Mouse (Mus musculus): ENCODE measurements at regions not wholly inside any gene's neighbourhood (a gene's known extent, or its start where the extent isn't known, plus 50 kb on each side); places are given as distances from the start of the nearest gene placed in this dataset.
A peak's percentile ranks its signal among the peaks of the same experiment; 100 is the strongest.

DNA sequence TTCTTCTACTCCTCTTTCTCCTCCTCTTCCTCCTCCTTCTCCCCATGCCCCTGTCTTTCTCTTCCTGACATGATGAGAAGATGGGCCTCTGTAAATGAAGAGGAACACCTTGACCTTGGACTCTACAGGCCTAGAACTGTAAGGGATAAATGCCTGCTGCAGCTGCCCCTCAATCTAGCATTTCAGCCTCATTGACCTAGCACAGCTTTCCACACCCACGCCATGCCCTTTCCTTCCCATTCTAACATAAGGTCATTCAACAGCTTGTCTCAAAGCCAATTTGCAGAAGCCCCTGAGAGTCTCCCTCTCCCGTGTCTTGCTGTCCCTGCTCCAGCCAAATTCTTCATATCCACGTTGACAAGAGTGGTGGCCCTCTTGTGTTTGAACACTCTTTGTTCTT is 63.8 kb upstream of the Dscam start:
- DNase-seq (ENCODE audit: low spot score): no peak

DNA sequence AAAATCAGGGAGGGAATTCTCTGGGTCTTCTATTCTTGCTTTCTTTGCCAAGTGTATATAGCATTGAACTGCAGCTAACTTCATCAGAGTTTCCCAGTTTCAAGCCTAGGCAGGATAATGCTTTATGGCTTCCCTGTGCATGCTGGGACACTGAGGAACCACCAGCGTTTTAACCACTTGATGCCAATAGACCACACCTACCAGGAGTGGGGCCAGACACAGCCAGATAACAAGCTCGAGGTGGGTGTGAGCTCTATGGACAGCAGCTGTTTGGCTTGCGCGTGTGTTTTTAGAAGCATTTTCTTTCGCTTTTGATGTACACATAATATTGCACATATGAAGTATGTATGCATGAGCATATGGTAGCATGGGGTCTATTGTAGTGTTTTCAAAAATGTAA is 69.1 kb upstream of the Dscam start:
- no peak for DNase-seq (ENCODE audit: low spot score)

DNA sequence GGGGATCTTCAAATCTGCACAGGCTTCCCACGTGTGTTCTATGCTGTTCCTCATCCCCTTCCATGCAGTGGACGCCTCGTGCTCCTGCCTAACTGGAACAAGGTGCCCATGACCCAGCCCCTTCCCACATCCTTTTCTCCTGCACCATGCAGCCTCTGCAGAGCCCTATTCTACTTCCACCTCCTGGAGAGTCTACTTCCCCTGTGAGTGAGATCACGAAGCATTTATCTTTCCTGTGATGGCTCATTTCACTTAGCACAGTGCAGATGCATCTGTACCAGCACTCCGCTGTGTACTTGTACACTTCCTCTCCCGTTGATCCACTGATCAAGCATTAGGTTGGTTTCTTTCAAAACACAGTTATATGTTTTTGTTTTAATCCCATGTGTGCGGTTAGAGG is 69.5 kb upstream of the Dscam start:
- DNase-seq (ENCODE audit: low spot score): no peak

DNA sequence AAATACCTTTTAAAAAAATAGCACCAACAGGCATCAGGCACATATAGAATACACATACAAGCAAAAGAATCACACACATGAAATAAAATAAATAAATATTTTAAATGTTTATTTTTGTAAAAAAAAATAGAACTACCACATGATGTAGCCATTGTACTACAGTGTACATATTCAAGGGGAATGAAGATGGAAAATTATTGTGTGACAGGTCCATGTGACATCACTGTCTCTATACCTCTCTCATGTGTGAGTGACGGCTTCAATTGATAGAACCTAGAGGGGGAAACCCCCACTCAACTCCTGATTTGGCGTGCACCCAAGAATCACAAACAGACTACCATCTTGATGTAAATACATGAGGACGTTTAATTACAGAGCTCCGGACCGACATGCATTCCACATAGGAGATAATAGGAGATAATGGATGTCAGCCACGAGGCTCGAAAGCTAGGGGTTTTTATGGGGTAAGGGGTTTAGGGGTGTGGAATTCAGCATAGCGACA is 70.4 kb upstream of the Dscam start:
- no peak for DNase-seq (ENCODE audit: low spot score)

DNA sequence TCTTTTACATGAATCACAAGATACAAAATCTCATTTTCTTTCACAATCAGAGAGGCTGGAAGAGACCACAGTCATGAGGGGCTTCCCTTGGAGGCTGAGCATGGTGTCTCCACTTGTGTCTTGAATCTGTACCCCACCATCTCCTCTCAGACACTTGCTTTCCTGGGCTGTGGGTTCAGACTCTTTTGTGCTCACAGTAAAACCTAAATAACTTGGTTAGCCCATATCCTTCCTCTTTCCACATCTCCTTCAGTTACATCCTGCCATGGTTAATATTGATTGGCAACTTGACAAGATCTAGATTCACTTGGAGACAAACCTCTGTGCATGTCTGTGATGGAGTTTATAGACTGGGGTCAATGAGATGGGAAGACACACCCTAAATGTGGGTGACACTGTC is 71.1 kb upstream of the Dscam start:
- no peak for DNase-seq (ENCODE audit: low spot score)

DNA sequence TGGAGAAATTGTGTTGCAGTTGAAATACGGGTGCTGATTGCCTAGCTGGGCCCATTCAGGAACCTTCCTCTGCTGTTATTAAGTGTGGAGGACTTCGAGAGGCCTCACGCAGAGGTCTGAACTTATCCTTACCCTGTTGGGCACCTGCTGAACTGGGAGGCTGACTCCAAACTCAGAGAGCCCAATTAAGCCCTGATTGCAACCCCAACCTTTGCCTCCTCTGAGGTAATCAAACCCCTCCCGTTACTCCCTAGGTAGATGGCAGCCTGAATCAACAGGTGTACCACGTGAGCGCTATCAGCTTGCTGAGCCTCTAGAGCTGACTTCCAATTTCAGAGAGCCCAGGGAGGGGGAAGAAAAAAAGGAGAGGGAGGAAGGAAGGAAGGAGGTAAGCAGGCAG is 79.9 kb upstream of the Dscam start:
- no peak for DNase-seq (ENCODE audit: low spot score)

DNA sequence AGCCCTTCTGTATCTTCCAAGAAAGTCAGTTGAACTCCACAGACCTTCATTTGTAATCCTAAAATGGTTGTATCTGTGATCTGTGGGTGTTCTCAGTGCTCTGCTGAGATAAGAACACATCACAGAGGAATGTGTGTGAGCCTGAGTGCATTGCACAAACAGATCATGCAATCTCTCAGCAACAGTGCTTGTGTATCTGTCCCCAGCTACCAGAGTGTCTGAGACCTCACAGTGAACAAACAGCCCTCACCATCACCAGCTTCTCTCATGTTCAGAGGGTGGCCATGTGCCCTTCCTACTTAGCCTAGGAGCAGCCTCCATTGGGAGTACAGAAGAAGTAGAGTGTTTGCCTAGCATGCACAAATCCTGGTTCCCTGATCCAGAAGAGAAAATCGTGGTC is 82.0 kb upstream of the Dscam start:
- DNase-seq (ENCODE audit: low spot score): no peak

DNA sequence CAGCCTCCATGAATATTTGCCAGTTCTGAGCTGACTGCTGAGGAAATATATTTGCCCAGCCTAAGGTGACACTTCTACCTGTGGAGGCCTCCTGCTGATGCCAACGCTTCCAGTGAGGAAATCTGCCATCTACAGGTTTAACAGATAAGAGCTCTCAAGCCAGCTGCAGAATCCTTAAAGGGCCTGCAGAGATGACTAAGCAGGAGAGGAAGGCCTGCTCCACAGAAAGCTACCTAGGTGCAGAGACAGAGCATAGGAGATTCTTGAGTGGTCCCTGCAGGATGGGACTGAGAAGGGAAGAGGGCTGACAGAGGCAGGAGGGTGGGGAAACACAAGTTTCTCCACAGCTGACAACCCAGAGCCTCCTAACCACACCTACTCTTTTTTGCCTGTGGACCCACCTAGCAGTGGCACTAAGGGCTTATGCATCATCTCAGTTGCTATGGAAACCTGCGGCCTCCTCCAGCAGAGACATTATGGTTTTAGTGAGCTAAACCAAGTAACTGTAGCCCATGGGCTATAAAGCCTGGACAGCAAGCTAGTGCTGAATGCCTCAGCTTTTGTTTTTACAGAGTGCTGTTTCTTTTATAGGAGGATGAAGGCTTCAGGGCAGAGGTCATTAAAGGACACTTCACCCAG is 82.6 kb upstream of the Dscam start:
- no peak for DNase-seq (ENCODE audit: low spot score)

DNA sequence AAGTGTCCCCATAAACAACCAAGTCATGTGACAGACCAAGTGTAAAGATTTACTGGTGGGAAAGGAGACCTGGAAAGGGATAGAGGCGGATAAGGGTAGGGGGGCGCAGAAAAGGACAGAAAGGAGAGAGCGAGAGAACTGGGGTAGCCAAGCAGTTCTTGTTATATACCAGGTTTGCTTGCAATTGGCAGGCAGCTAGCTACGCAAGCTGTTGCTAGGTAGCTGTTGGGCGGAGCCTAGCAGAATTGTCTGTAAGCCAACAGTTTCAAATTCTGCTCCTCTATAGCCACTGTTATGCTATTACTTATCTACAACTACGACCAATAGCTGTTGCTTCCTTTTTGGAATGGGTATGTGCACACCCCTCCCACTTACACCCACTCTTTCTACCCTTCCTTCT is 88.3 kb upstream of the Dscam start:
- DNase-seq (ENCODE audit: low spot score): no peak

DNA sequence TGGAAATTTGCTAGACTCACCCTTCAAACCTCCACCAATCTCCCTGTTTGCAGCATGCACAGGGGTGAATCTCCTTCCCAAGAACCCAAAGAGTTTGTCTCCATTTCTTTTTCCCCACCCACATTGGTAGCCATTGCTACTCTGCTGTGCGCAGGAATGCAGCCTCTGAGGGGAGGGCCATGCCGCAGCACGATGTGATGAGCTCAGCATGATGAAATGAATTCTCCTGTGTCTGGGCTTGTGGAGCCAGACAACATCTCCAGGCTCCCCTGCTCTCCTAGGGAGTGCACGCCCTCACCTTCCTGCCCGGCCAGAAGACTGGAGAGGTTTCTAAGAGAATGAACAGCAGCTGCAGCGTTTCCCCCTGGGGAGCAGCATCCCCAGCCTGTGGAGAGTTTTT is 92.9 kb upstream of the Dscam start:
- DNase-seq (ENCODE audit: low spot score): no peak

DNA sequence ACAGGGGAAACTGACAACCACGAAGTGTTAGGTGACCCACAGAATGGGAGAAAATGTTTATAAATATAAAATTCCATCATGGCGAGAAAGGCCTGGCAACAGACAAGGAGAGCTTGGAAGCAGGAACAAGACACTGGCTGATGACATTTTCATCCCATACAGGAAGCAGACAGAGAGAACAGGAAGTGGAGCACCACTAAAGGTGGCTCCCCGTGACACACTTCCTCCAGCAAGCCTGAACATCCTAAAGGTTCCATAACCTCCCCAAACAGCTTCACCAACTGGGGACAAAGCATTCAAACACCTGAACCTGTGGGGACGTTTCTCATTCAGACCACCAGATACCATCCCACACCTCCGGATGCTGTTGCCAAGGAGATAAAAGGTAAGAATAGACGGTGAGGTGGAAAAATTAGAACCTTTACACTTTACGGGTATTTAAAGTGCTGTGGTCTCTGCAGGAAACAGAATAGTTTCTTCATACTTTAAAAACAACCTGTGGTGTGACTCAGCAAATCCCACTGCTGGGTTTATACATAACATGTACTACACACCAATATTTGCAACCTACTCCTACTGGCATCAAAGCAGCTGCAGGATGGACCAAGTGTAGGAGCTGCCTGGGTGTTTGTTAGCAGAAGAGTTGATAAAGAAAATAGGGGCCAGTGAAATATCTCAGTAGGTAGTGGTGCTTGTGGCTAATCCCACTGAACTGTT is 86.0 kb upstream of the Bace2 start:
- no peak for DNase-seq (ENCODE audit: low spot score)

DNA sequence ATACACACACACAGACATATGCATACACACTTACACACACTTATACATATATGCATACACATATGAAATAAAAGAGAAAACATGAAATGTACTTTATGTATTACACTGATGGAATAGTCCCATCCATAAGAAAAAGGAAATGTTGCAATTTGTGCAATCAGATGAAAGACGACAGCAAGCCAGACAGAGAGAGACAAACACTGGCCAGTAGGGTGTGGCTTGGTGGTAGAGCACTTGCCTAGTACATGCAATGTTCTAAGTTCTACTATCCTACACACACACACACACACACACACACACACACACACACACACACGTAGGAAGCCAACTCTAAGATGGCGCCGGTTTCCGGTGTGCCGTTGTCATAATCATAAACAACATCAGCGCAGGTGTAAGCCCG is 85.3 kb upstream of the Bace2 start:
- DNase-seq (ENCODE audit: low spot score): no peak

DNA sequence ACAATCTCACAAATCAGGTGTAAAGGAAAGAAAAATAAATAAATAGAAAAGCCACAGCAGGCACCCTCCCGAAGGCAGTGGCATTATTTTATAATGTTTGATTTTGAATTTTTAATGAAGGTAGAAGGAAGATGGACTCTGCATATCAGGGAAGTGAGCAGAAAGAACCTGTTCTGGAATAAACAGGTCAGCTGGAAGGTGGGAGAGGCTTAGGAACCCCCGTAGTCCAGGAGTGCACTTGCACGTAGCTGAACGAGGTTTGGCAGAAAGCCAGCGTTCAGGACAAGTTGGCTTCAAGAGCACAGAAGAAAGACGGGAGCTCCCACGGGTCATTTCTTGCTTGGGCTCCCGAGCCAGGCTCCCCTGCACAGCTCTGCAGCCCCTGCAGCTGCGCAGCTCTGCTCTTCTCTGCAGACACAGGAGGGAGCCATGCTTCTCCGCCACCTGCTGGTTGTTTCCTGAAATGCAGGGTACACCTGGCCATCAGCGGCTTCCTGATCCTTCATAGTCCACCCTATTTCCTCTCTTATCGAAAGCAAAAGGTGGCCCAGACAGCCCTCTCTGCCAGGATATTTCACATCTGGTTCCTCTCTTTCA is 84.4 kb upstream of the Bace2 start:
- DNase-seq (ENCODE audit: low spot score): peak; percentile 44

DNA sequence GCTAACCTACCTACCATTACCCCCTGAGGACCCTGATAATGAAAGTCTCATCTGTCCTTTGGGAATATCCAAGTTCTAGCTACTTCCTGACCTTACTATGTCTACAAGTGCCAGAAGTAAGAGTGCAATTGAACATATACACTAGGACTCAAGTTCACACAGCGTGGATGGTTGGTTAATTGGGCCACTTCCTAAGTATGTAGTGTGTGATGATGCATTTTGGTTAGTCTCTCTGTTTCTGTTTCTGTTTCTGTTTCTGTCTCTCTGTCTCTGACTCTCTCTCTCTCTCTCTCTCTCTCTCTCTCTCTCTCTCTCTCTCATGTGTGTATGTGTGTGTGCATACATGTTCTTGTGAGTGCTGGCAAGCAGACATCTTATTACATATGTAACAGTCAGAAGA is 77.6 kb upstream of the Bace2 start:
- no peak for DNase-seq (ENCODE audit: low spot score)

DNA sequence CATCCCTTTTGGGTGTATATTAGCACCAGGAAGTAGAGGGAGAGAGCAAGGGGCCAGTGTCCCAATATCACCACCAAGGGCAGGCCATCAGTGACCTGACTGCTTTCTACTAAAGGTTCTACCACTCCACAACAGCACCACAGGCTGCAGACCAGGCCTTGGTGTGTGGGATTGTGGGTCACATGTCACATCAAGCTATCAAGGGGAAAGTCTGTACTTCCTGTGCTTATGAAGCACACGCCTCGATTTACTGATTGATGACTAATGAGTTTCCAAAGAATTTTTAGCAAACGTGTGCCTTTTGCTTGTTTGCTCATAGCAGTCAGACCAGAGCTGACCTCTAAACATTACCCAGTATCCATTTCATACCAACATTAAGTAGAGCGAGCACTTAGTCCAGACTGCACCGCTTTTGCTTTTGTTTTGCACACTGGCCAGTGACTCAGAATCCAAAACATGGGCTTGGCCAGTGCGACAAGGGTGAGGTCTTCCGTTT is 74.9 kb upstream of the Bace2 start:
- no peak for DNase-seq (ENCODE audit: low spot score)

DNA sequence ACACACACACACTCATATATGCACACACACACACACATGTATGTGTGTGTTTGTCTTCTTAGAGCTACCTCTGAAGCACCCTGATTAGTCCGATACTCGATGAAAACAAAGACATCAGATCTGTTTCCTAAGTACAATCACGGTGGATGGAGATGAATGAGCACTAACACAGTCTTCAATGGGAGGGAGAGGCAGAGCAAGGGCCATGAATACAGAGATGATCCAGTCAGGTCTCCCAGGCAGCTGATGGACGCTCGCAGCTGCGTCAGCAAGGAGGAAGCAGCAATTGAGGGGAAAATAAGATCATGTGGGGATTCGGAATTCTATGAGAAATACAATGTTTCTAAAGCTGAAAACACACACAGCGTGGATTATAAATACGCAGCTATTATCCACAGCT is 73.6 kb upstream of the Bace2 start:
- DNase-seq (ENCODE audit: low spot score): no peak

DNA sequence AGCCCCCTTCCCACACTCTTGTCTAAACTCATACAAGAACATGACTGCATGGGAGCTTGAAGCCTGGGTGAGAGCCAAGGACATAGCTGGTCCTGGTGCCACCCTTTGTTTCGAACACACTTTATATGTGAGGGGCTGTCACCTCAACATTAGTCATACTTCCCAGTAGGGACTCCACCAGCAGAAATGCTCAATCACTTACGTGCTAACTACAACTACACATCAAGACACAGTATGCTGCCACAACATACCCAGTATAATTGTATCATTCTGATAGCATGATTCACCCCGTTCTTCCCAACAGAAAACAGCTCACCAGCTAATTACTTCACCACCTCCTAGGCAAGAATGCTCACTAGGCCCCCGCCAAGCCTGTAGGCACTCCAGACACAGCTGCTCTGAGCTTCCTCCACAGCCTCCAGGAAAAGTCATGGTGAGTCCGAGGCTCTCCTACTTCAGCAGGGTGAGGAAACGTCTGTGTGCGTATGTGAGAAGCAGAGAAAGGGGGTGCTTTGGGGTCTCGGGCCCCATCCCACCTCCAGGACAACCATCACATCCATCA is 70.6 kb upstream of the Bace2 start:
- DNase-seq (ENCODE audit: low spot score): no peak

DNA sequence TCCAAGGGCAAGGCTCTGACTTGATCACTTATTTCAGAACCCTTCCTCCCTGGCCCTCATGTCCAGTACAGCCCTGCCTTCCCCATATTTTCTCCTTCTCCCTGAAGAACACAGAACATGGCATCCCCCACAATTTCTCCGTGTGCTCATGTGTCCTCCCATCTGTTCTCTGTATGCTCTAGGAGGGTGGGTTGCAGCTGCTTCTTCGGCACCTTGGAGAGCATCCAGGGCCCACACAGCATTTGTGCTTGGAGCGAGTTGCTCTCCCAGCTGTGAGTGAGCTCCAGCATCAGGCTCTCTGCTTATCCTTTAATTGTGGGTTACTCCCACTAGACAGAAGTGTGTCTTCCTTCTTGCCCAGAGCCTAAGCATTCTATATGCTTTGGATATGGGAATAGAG is 69.8 kb upstream of the Bace2 start:
- DNase-seq (ENCODE audit: low spot score): no peak

DNA sequence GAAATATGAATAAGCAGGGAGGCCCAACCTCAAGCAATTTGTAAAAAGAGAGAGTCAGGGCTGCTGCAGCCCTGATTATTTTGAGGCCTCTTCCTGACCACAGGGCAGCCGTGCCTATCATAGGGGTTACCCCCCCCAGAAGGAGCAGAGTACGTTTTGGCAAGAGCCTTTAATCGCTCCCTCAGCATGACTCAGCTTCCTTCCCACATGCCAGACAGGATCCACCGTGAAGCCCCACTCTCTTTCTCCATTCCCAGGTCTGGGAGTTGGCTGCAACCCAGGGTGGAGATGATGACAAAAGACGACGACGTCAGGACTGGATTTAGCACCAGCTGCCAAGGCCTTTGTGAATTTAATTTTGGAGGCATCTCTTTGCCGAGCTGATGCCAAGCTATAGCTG is 67.9 kb upstream of the Bace2 start:
- peak; percentile 26 for DNase-seq (ENCODE audit: low spot score)

DNA sequence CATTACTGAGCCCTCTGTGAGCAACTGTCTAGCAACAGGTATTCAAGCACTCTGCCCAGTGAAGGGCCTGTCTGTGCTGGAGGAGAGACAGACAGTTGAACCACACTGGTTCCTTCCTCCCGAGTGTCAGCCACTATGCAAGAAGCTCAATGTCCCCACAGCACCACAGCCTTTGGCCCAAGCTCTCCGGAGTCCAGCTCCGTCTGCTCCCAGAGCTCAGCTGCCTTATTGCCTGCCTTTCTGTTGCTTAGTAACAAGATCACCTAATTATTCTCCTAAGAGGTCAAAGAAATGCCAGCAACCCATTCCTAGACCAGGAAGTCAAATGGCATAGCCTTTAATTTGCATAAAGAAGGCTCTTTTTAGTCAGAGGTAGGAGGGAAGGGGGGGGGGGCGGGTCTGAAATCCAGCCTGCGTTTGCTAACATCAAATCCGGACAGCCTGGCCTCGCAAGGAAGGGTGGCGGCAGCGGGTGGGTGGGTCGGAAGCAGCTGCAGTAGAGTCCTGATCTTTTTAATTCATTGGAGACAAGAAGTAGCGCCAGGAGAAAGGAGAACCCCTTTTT is 64.0 kb upstream of the Bace2 start:
- no peak for DNase-seq (ENCODE audit: low spot score)

DNA sequence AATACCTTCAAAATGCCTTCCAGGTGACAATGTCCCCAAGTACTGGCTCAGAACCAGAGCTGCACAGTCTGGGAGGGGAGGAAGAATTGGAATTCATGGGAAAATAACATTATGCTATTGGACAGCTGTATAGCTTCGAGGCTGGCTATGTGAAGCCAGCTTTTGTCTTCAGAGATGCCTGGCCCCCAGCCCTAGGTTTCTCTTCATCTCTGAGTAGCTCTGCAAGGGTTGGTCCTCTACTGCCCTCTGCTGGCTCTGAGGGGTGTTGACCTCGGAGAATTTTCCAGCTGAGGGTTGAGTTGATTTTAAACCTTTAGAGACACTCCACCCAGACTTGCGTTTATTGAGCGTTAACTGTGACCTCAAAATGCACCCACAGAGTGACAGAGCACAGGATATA is 63.3 kb upstream of the Bace2 start:
- peak; percentile 77 for DNase-seq (ENCODE audit: low spot score)

DNA sequence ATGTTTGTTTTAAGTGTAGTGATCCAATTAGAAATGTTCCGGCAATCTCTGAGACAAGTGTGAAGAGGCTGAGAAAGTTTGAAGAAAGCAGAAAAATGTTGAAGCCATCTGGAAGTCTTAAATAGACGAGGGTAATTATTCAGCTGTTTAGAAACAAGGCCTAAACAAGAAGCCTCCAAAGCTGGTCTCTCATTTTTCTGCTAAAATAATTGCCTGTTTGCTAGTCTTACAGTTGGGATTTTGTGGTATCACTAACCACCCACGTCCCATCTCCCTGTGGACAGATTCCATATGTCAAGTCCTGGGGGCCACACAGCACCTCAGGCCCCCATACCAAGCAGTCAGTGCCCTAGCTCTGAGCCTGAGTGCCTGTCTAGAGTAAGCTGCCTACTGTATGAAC is 59.4 kb upstream of the Bace2 start:
- DNase-seq (ENCODE audit: low spot score): no peak

Data from adipocyte (in vitro differentiated cells).